11 mouse cellular contexts compared by ENCODE assay signal in the genomic region with DNA sequence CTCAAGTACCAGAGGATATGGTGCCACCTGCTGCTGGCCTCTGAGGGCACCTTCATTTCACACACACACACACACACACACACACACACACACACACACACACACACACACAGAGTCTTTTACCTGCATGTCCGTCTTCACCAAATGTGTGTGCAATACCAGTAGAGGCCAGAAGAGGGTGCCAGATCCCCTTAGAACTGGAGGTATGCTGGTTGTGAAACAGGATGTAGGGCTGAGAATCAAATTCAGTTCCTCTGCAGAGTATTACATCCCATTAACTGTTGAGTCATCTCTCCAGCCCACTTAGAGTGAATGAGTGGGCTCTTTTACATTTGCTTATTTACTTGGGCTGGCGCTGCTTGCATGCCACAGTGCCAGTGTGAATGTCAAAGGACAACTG. TPM values are rescaled to one million over a fixed set of nuclear protein-coding genes. Genes with fewer than 3 reads are reported as not detected.
DNase-seq lines count a peak whose midpoint lies in the region; ATAC-seq and TF ChIP-seq lines count a peak whose summit lies in the region.
"Had no signal": no experiment of that assay in that cellular context is flagged by ENCODE, and none has a peak within 500 bp of the region (broad histone marks: within the 10 kb centered on the region; RNA-seq: fewer than 3 reads in every experiment).

No protein-coding gene starts in this region.

- 60% methylated on average over 2 of the region's 2 CpGs for WGBS in hindbrain, embryonic 11.5 days
- 44% methylated on average over 2 of the region's 2 CpGs for WGBS in hindbrain, embryonic 14.5 days
- WGBS in liver, embryonic 11.5 days, result 49% methylated on average over 2 of the region's 2 CpGs
- WGBS in spleen, adult 2 months, result 65% methylated on average over 2 of the region's 2 CpGs

- H3K36me3 ChIP-seq in hindbrain, embryonic 11.5 days (ENCODE audit: control insufficient read depth, insufficient read depth, low read length), result no peaks in the 10 kb centered on the region
- no peaks in the 10 kb centered on the region for H3K36me3 ChIP-seq in hindbrain, embryonic 14.5 days (replicated peaks; ENCODE audit: control insufficient read depth, insufficient read depth)
- no peaks in the 10 kb centered on the region for H3K36me3 ChIP-seq in liver, embryonic 11.5 days (ENCODE audit: control insufficient read depth, insufficient read depth, low read length)
- H3K36me3 ChIP-seq in spleen, adult 2 months (ENCODE audit: control insufficient read depth, insufficient read depth, low read length), result no peaks in the 10 kb centered on the region
- H3K36me3 ChIP-seq: limb, embryonic 12.5 days had no signal

- no peak for ATAC-seq in hindbrain, embryonic 11.5 days (ENCODE audit: low FRiP score)
- no peak for ATAC-seq in hindbrain, embryonic 14.5 days (ENCODE audit: low FRiP score)
- ATAC-seq in liver, embryonic 11.5 days (replicated peaks; ENCODE audit: low FRiP score), result no peak

- H3K27ac ChIP-seq in hindbrain, embryonic 11.5 days (ENCODE audit: low read depth, low read length), result no peak overlapping the region
- H3K27ac ChIP-seq in hindbrain, embryonic 14.5 days, result no peak overlapping the region
- H3K27ac ChIP-seq in liver, embryonic 11.5 days (ENCODE audit: low read depth, low read length), result no peak overlapping the region
- no peak overlapping the region for H3K27ac ChIP-seq in spleen, adult 2 months (ENCODE audit: insufficient read depth, low read length)
- H3K27ac ChIP-seq: limb, embryonic 12.5 days had no signal

- no peak for TF ChIP-seq POLR2A in spleen, adult 2 months (IDR thresholded peaks at IDR 0.05; ENCODE audit: low read depth, low read length)

- H3K4me1 ChIP-seq in hindbrain, embryonic 11.5 days (replicated peaks; ENCODE audit: control insufficient read depth, insufficient read depth, low read length), result no peaks in the 10 kb centered on the region
- peaks cover 18% of the 10 kb centered on the region for H3K4me1 ChIP-seq in hindbrain, embryonic 14.5 days (replicated peaks; ENCODE audit: control insufficient read depth, insufficient read depth, low read length)
- peaks cover 17% of the 10 kb centered on the region for H3K4me1 ChIP-seq in liver, embryonic 11.5 days (replicated peaks; ENCODE audit: control insufficient read depth, insufficient read depth, low read length)
- peaks cover 5% of the 10 kb centered on the region; the same call in 1 of the 2 replicates for H3K4me1 ChIP-seq in spleen, adult 2 months (ENCODE audit: control insufficient read depth, insufficient read depth, insufficient read length)

- no peaks in the 10 kb centered on the region for H3K9me3 ChIP-seq in hindbrain, embryonic 11.5 days (ENCODE audit: control insufficient read depth, low read length)
- H3K9me3 ChIP-seq in hindbrain, embryonic 14.5 days (ENCODE audit: control insufficient read depth, low read length), result no peaks in the 10 kb centered on the region
- H3K9me3 ChIP-seq in liver, embryonic 11.5 days (ENCODE audit: control insufficient read depth, low read length), result no peaks in the 10 kb centered on the region

- TF ChIP-seq CTCF in spleen, adult 2 months (IDR thresholded peaks at IDR 0.05; ENCODE audit: extremely low read depth, insufficient read depth, insufficient read length, insufficient replicate concordance), result peak; percentile 19; the same call in 1 of the 2 replicates

- H3K9ac ChIP-seq in hindbrain, embryonic 11.5 days (ENCODE audit: low read depth, low read length), result no peak overlapping the region
- no peak overlapping the region for H3K9ac ChIP-seq in hindbrain, embryonic 14.5 days
- H3K9ac ChIP-seq in liver, embryonic 11.5 days (ENCODE audit: low read depth, low read length), result no peak overlapping the region
- H3K9ac ChIP-seq: limb, embryonic 12.5 days had no signal

- H3K27me3 ChIP-seq in hindbrain, embryonic 11.5 days (ENCODE audit: control insufficient read depth, insufficient read depth, low read length), result no peaks in the 10 kb centered on the region
- no peaks in the 10 kb centered on the region for H3K27me3 ChIP-seq in hindbrain, embryonic 14.5 days (ENCODE audit: control insufficient read depth, insufficient read depth, low read length)
- H3K27me3 ChIP-seq in liver, embryonic 11.5 days (replicated peaks; ENCODE audit: control insufficient read depth, insufficient read depth, low read length), result peaks cover 3% of the 10 kb centered on the region; the same call in 1 of the 2 replicates
- no peaks in the 10 kb centered on the region for H3K27me3 ChIP-seq in spleen, adult 2 months (ENCODE audit: control insufficient read depth, insufficient read depth, low read length)
- H3K27me3 ChIP-seq: limb, embryonic 12.5 days had no signal

- DNase-seq in hindbrain, embryonic 11.5 days (ENCODE audit: low spot score), result peak; percentile 76
- no peak for DNase-seq in hindbrain, embryonic 14.5 days (ENCODE audit: low spot score)
- DNase-seq in CD8-positive naive resting alpha-beta T cell, adult 2 months (ENCODE audit: low read depth in 2 of 2, low spot score in 2 of 2), result peak; percentile 71 to 84
- DNase-seq in ZHBTc4 (ENCODE audit: low read depth, low spot score), result peak; percentile 88
- DNase-seq in liver, embryonic 11.5 days (ENCODE audit: low spot score), result peak; percentile 48
- peak; percentile 48 to 57 for DNase-seq in spleen, adult 2 months (ENCODE audit: low read depth in 1 of 2, low spot score in 2 of 2)
- DNase-seq in urinary bladder, postnatal 36 days (ENCODE audit: low spot score in 2 of 2), result no peak
- DNase-seq in left cerebral cortex, adult 9 months (ENCODE audit: low spot score in 2 of 2), result no peak

- no peak overlapping the region for H3K4me3 ChIP-seq in hindbrain, embryonic 11.5 days (ENCODE audit: low read depth, low read length)
- no peak overlapping the region for H3K4me3 ChIP-seq in hindbrain, embryonic 14.5 days (replicated peaks; ENCODE audit: low read length)
- H3K4me3 ChIP-seq in liver, embryonic 11.5 days (ENCODE audit: low read depth, low read length), result no peak overlapping the region
- no peak overlapping the region for H3K4me3 ChIP-seq in spleen, adult 2 months (ENCODE audit: extremely low read depth, insufficient read depth, insufficient read length)
- H3K4me3 ChIP-seq: limb, embryonic 12.5 days had no signal

- H3K4me2 ChIP-seq in hindbrain, embryonic 11.5 days (replicated peaks; ENCODE audit: low read depth, low read length), result no peak overlapping the region
- H3K4me2 ChIP-seq in hindbrain, embryonic 14.5 days (replicated peaks), result no peak overlapping the region
- no peak overlapping the region for H3K4me2 ChIP-seq in liver, embryonic 11.5 days
- H3K4me2 ChIP-seq: limb, embryonic 12.5 days had no signal

RNA-seq across cellular contexts. Expression of gene Sdhaf1, which starts 1.7 kb away (rescaled TPM):
- polyA plus RNA-seq in hindbrain, embryonic 11.5 days (2014; fragmentation: Nextera tagmentation; extraction: Ambion mirVana), result 20.9 and 23.2 TPM in 2 replicates
- polyA plus RNA-seq in hindbrain, embryonic 14.5 days (2014; fragmentation: Nextera tagmentation; extraction: Ambion mirVana), result 16.5 and 19.2 TPM in 2 replicates
- 13.5 and 14.6 TPM in 2 replicates for polyA plus RNA-seq in liver, embryonic 11.5 days (2014; fragmentation: Nextera tagmentation; extraction: Ambion mirVana)
- 13.4 and 25.8 TPM in 2 replicates for polyA plus RNA-seq in spleen, adult 2 months (2012; rRNA removed)

RNA-seq across cellular contexts. Expression of gene E130208F15Rik, which starts 3.8 kb away (rescaled TPM):
- 1.4 and 3.3 TPM in 2 replicates for polyA plus RNA-seq in hindbrain, embryonic 11.5 days (2014; fragmentation: Nextera tagmentation; extraction: Ambion mirVana)
- polyA plus RNA-seq in hindbrain, embryonic 14.5 days (2014; fragmentation: Nextera tagmentation; extraction: Ambion mirVana), result not detected in 2 replicates
- polyA plus RNA-seq in liver, embryonic 11.5 days (2014; fragmentation: Nextera tagmentation; extraction: Ambion mirVana), result not detected in 2 replicates
- 0.58 and 0.89 TPM in 2 replicates for polyA plus RNA-seq in spleen, adult 2 months (2012; rRNA removed)
- polyA plus RNA-seq: embryonic facial prominence, embryonic 14.5 days; stomach, embryonic 16.5 days had no signal

RNA-seq across cellular contexts. Expression of gene Syne4, which starts 10.8 kb away (rescaled TPM):
- 17.4 and 18.7 TPM in 2 replicates for polyA plus RNA-seq in hindbrain, embryonic 11.5 days (2014; fragmentation: Nextera tagmentation; extraction: Ambion mirVana)
- 10.7 and 11.9 TPM in 2 replicates for polyA plus RNA-seq in hindbrain, embryonic 14.5 days (2014; fragmentation: Nextera tagmentation; extraction: Ambion mirVana)
- polyA plus RNA-seq in liver, embryonic 11.5 days (2014; fragmentation: Nextera tagmentation; extraction: Ambion mirVana), result 25.6 and 28.9 TPM in 2 replicates
- polyA plus RNA-seq in spleen, adult 2 months (2012; rRNA removed), result 14.7 and 21.1 TPM in 2 replicates

RNA-seq across cellular contexts. Expression of gene Alkbh6, which starts 16.8 kb away (rescaled TPM):
- 82.1 and 85.2 TPM in 2 replicates for polyA plus RNA-seq in hindbrain, embryonic 11.5 days (2014; fragmentation: Nextera tagmentation; extraction: Ambion mirVana)
- polyA plus RNA-seq in hindbrain, embryonic 14.5 days (2014; fragmentation: Nextera tagmentation; extraction: Ambion mirVana), result 119 and 123 TPM in 2 replicates
- polyA plus RNA-seq in liver, embryonic 11.5 days (2014; fragmentation: Nextera tagmentation; extraction: Ambion mirVana), result 38.7 and 43.4 TPM in 2 replicates
- polyA plus RNA-seq in spleen, adult 2 months (2012; rRNA removed), result 86.3 and 144 TPM in 2 replicates

RNA-seq across cellular contexts. Expression of gene Clip3, which starts 33.8 kb away (rescaled TPM):
- 66.7 and 78.4 TPM in 2 replicates for polyA plus RNA-seq in hindbrain, embryonic 11.5 days (2014; fragmentation: Nextera tagmentation; extraction: Ambion mirVana)
- 123 and 146 TPM in 2 replicates for polyA plus RNA-seq in hindbrain, embryonic 14.5 days (2014; fragmentation: Nextera tagmentation; extraction: Ambion mirVana)
- 16.3 and 17.6 TPM in 2 replicates for polyA plus RNA-seq in liver, embryonic 11.5 days (2014; fragmentation: Nextera tagmentation; extraction: Ambion mirVana)
- 10.0 and 13.2 TPM in 2 replicates for polyA plus RNA-seq in spleen, adult 2 months (2012; rRNA removed)

Comparison
In these comparisons a context has a peak if more than half of its experiments do, and no peak if none do; other contexts are left out.
1. DNase-seq: peak in hindbrain, embryonic 11.5 days (single experiment), CD8-positive naive resting alpha-beta T cell, adult 2 months (2 of 2), ZHBTc4 (single experiment), liver, embryonic 11.5 days (single experiment) and spleen, adult 2 months (2 of 2); none in hindbrain, embryonic 14.5 days (single experiment), urinary bladder, postnatal 36 days (0 of 2) and left cerebral cortex, adult 9 months (0 of 2).